8 mouse cellular contexts compared by ENCODE assay signal in the genomic region with DNA sequence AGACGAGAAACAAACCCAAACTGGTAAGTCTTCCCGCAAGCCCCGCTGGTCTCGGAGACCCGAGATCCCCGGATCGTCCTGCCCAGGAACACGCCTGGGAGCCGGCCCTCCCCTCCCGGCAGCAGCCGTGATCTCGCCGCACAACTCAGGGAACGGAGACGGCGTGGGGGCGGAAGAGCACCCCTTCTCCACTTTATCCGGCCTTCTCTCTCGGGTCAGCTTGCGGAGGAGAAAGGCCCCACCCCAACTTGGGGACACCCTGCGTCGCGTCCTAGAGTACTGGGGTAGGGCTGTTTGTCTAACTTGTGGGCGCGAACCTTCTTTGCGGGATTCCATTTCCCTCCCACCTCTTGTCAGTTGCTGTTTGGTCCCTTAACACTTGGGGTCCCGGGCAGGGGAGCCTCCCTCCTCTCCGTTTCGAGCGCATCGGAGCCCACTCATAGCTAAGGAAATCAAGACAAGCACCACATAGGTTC. TPM values are rescaled to one million over a fixed set of nuclear protein-coding genes. Genes with fewer than 3 reads are reported as not detected.
DNase-seq lines count a peak whose midpoint lies in the region; ATAC-seq and TF ChIP-seq lines count a peak whose summit lies in the region.

No protein-coding gene starts in this region.

- in situ Hi-C loops in ES-E14 (cut with MboI; ENCODE audit: low sequenced_read_pairs in 2 of 2, unreplicated experiment in 2 of 2): no loop called here

- peak overlapping the region; percentile 51 for H3K4me2 ChIP-seq in hindbrain, embryonic 14.5 days (replicated peaks)
- peak overlapping the region; percentile 67 for H3K4me2 ChIP-seq in liver, embryonic 12.5 days
- H3K4me2 ChIP-seq in midbrain, embryonic 16.5 days (ENCODE audit: low read length): peak overlapping the region; percentile 55

- no peaks in the 10 kb centered on the region for H3K9me3 ChIP-seq in ES-E14 (ENCODE audit: control insufficient read depth, insufficient read depth, low read depth, low read length)
- H3K9me3 ChIP-seq in forebrain, embryonic 10.5 days: no peaks in the 10 kb centered on the region
- H3K9me3 ChIP-seq in hindbrain, embryonic 14.5 days (ENCODE audit: control insufficient read depth, low read length): no peaks in the 10 kb centered on the region
- no peaks in the 10 kb centered on the region for H3K9me3 ChIP-seq in liver, embryonic 12.5 days (replicated peaks)
- no peaks in the 10 kb centered on the region for H3K9me3 ChIP-seq in midbrain, embryonic 16.5 days (replicated peaks; ENCODE audit: control insufficient read depth, low read length, poor library complexity, severe bottlenecking)

- H3K36me3 ChIP-seq in ES-E14 (ENCODE audit: control insufficient read depth, insufficient read depth, low read length, poor library complexity, severe bottlenecking): no peaks in the 10 kb centered on the region
- H3K36me3 ChIP-seq in forebrain, embryonic 10.5 days (replicated peaks): no peaks in the 10 kb centered on the region
- H3K36me3 ChIP-seq in hindbrain, embryonic 14.5 days (replicated peaks; ENCODE audit: control insufficient read depth, insufficient read depth): no peaks in the 10 kb centered on the region
- no peaks in the 10 kb centered on the region for H3K36me3 ChIP-seq in liver, embryonic 12.5 days
- H3K36me3 ChIP-seq in midbrain, embryonic 16.5 days (ENCODE audit: control insufficient read depth, insufficient read depth, low read length): no peaks in the 10 kb centered on the region

- H3K27me3 ChIP-seq in forebrain, embryonic 10.5 days (ENCODE audit: poor library complexity, severe bottlenecking): no peaks in the 10 kb centered on the region; the same call in 1 of the 2 replicates
- no peaks in the 10 kb centered on the region for H3K27me3 ChIP-seq in hindbrain, embryonic 14.5 days (ENCODE audit: control insufficient read depth, insufficient read depth, low read length)
- H3K27me3 ChIP-seq in liver, embryonic 12.5 days (replicated peaks): peaks cover 4% of the 10 kb centered on the region; the same call in 1 of the 2 replicates
- H3K27me3 ChIP-seq in midbrain, embryonic 16.5 days (ENCODE audit: control insufficient read depth, insufficient read depth, low read depth, low read length): no peaks in the 10 kb centered on the region

- 21% methylated on average over 27 of the region's 31 CpGs for WGBS in forebrain, embryonic 10.5 days
- 24% methylated on average over 31 of the region's 31 CpGs for WGBS in hindbrain, embryonic 14.5 days
- WGBS in liver, embryonic 12.5 days (ENCODE audit: insufficient replicate concordance): 14% methylated on average over 28 of the region's 31 CpGs
- 25% methylated on average over 28 of the region's 31 CpGs for WGBS in midbrain, embryonic 16.5 days

- H3K9ac ChIP-seq in ES-E14 (ENCODE audit: insufficient read depth, low read depth, low read length, poor library complexity, severe bottlenecking): peak overlapping the region; percentile 93
- peak overlapping the region; percentile 58 for H3K9ac ChIP-seq in hindbrain, embryonic 14.5 days
- H3K9ac ChIP-seq in liver, embryonic 12.5 days: peak overlapping the region; percentile 41
- H3K9ac ChIP-seq in midbrain, embryonic 16.5 days (ENCODE audit: low read depth, low read length): peak overlapping the region; percentile 65

- peak overlapping the region; percentile 91 to 95 for H3K4me3 ChIP-seq in ES-E14 (ENCODE audit: insufficient read depth in 1 of 2, low read depth in 1 of 2, low read length in 2 of 2, poor library complexity in 1 of 2, severe bottlenecking in 1 of 2)
- H3K4me3 ChIP-seq in forebrain, embryonic 10.5 days: peak overlapping the region; percentile 62
- peak overlapping the region; percentile 56 for H3K4me3 ChIP-seq in hindbrain, embryonic 14.5 days (replicated peaks; ENCODE audit: low read length)
- H3K4me3 ChIP-seq in liver, embryonic 12.5 days: peak overlapping the region; percentile 57
- H3K4me3 ChIP-seq in midbrain, embryonic 16.5 days (ENCODE audit: low read depth, low read length): peak overlapping the region; percentile 62

- peak; percentile 67 for ATAC-seq in hindbrain, embryonic 14.5 days (ENCODE audit: low FRiP score)
- peak; percentile 50 for ATAC-seq in liver, embryonic 12.5 days
- peak; percentile 86 for ATAC-seq in midbrain, embryonic 16.5 days

- H3K27ac ChIP-seq in ES-E14 (ENCODE audit: insufficient read depth, low read depth, low read length, poor library complexity, severe bottlenecking): peak overlapping the region; percentile 73; the same call in 1 of the 2 replicates
- peak overlapping the region; percentile 84 for H3K27ac ChIP-seq in forebrain, embryonic 10.5 days
- 0 out of 2 replicates have a peak overlapping the region, but pooled peaks have one; percentile 32 for H3K27ac ChIP-seq in hindbrain, embryonic 14.5 days
- no peak overlapping the region for H3K27ac ChIP-seq in liver, embryonic 12.5 days
- H3K27ac ChIP-seq in midbrain, embryonic 16.5 days (ENCODE audit: low read length): no peak overlapping the region; the same call in 1 of the 2 replicates

- no peaks in the 10 kb centered on the region for H3K4me1 ChIP-seq in ES-E14 (ENCODE audit: control insufficient read depth in 2 of 2, insufficient read depth in 2 of 2, low read length in 2 of 2, poor library complexity in 1 of 2)
- no peaks in the 10 kb centered on the region for H3K4me1 ChIP-seq in forebrain, embryonic 10.5 days
- no peaks in the 10 kb centered on the region for H3K4me1 ChIP-seq in hindbrain, embryonic 14.5 days (replicated peaks; ENCODE audit: control insufficient read depth, insufficient read depth, low read length)
- no peaks in the 10 kb centered on the region for H3K4me1 ChIP-seq in liver, embryonic 12.5 days
- peaks cover 2% of the 10 kb centered on the region; the same call in 1 of the 2 replicates for H3K4me1 ChIP-seq in midbrain, embryonic 16.5 days (ENCODE audit: control insufficient read depth, insufficient read depth, low read length)

- DNase-seq in heart, adult 11 months: peak; percentile 93
- no peak for DNase-seq in heart, adult 8-10 months (ENCODE audit: low spot score)
- no peak for DNase-seq in ES-E14 (ENCODE audit: low read depth, low spot score)
- DNase-seq in forebrain, embryonic 10.5 days (ENCODE audit: extremely low spot score, low spot score): no peak
- DNase-seq in hindbrain, embryonic 14.5 days (ENCODE audit: low spot score): no peak
- DNase-seq in c-Kit-positive CD71-positive TER-119-positive erythroid progenitor cells, embryonic 14.5 days (ENCODE audit: low spot score): no peak

TF ChIP-seq in ES-E14, 5 proteins besides CTCF, POLR2A, EP300 and RAD21:
- TF ChIP-seq ZNF384 (IDR thresholded peaks at IDR 0.05; ENCODE audit: low read depth, low read length): no peak
- TF ChIP-seq MAFK (IDR thresholded peaks at IDR 0.05; ENCODE audit: insufficient read depth, low read depth, low read length): no peak
- no peak for TF ChIP-seq ZC3H11A (IDR thresholded peaks at IDR 0.05; ENCODE audit: borderline replicate concordance, low read depth, low read length)
- TF ChIP-seq CHD2 (IDR thresholded peaks at IDR 0.05; ENCODE audit: low read depth, low read length): no peak
- no peak for TF ChIP-seq HCFC1 (IDR thresholded peaks at IDR 0.05; ENCODE audit: borderline replicate concordance, insufficient read depth, low read length)
TF ChIP-seq in ES-E14: peak in this region for 0.

RNA-seq across cellular contexts. Expression of gene Diaph2, which starts 0.6 kb away (rescaled TPM):
- total RNA-seq in heart, adult 8-10 months (2022): 10 to 100 TPM; 10.9 to 14.8 (median 11.0) TPM
- 5.8 and 6.7 TPM in 2 replicates for total RNA-seq in ES-E14 (2012; rRNA removed)
- polyA plus RNA-seq in forebrain, embryonic 10.5 days (2016; fragmentation: Nextera tagmentation; extraction: Ambion mirVana): 3.2 and 3.7 TPM in 2 replicates
- polyA plus RNA-seq in hindbrain, embryonic 14.5 days (2014; fragmentation: Nextera tagmentation; extraction: Ambion mirVana): 5.0 and 5.4 TPM in 2 replicates
- polyA plus RNA-seq in liver, embryonic 12.5 days (2016; fragmentation: Nextera tagmentation; extraction: Ambion mirVana): 1.5 and 1.7 TPM in 2 replicates
- polyA plus RNA-seq in midbrain, embryonic 16.5 days (2015; fragmentation: Nextera tagmentation; extraction: Ambion mirVana): 3.4 and 3.6 TPM in 2 replicates

Comparison
In these comparisons a context has a peak if more than half of its experiments do, and no peak if none do; other contexts are left out.
1. H3K27ac ChIP-seq: peak in ES-E14 (single experiment), forebrain, embryonic 10.5 days (single experiment) and hindbrain, embryonic 14.5 days (single experiment); none in liver, embryonic 12.5 days (single experiment) and midbrain, embryonic 16.5 days (single experiment).
2. H3K9ac ChIP-seq: peak in every context shown above with its lines; median percentile 93 in ES-E14; 65 in midbrain, embryonic 16.5 days; 58 in hindbrain, embryonic 14.5 days; 41 in liver, embryonic 12.5 days.
3. Peak in every context shown above with its lines, with median percentiles within 50 percentile points of each other: H3K4me3 ChIP-seq, ATAC-seq and H3K4me2 ChIP-seq.